Mouse (Mus musculus) midbrain, embryonic 10.5 days (tissue): ENCODE measurements around the gene Csnk1d. TPM values are rescaled to one million over a fixed set of nuclear protein-coding genes. Genes with fewer than 3 reads are reported as not detected.
A peak's percentile ranks its signal among the peaks of the same experiment; 100 is the strongest.

ENCODE experiments used
- DNase-seq: peaks from one replicate; pipeline ENCODE4 v3.0.0-alpha.2; 2017; ENCODE audit warnings: low spot score
- H3K27ac ChIP-seq: fragments of 300-500 bp; sonication (generic); replicated peaks from 2 replicates; pipeline ENCODE4 v1.5.1; 2016; ENCODE audit warnings: mild to moderate bottlenecking
- H3K27me3 ChIP-seq: fragments of 300-500 bp; sonication (generic); 2 replicates; pipeline ENCODE4 v1.6.1; 2016; ENCODE audit warnings: low read depth, mild to moderate bottlenecking; ENCODE audit not compliant: poor library complexity, severe bottlenecking
- H3K36me3 ChIP-seq: fragments of 300-500 bp; sonication (generic); 2 replicates; pipeline ENCODE4 v1.6.1; 2016; ENCODE audit warnings: mild to moderate bottlenecking, moderate library complexity
- H3K4me1 ChIP-seq: fragments of 300-500 bp; sonication (generic); 2 replicates; pipeline ENCODE4 v1.6.1; 2016
- H3K4me3 ChIP-seq: fragments of 300-500 bp; sonication (generic); 2 replicates; pipeline ENCODE4 v1.5.1; 2016; ENCODE audit warnings: mild to moderate bottlenecking, moderate library complexity
- H3K9me3 ChIP-seq: fragments of 300-500 bp; sonication (generic); replicated peaks from 2 replicates; pipeline ENCODE4 v1.6.1; 2016; ENCODE audit warnings: mild to moderate bottlenecking
- WGBS: fragments of 180-500 bp; shearing (Covaris S2); methylation state at CpG from one replicate; pipeline ENCODE4 v1.1.7; 2016; 5-methylcytosine and 5-hydroxymethylcytosine counted together
- polyA plus RNA-seq: library from polyadenylated mRNA; unstranded; fragments of >200 nt; fragmentation: Nextera tagmentation; extraction: Ambion mirVana; gene quantifications from 2 replicates; pipeline ENCODE4 v1.2.1, GENCODE M21; 2016

Csnk1d gene
- polyA plus RNA-seq, 1 experiment from 2014 or later = 120 TPM

DNA sequence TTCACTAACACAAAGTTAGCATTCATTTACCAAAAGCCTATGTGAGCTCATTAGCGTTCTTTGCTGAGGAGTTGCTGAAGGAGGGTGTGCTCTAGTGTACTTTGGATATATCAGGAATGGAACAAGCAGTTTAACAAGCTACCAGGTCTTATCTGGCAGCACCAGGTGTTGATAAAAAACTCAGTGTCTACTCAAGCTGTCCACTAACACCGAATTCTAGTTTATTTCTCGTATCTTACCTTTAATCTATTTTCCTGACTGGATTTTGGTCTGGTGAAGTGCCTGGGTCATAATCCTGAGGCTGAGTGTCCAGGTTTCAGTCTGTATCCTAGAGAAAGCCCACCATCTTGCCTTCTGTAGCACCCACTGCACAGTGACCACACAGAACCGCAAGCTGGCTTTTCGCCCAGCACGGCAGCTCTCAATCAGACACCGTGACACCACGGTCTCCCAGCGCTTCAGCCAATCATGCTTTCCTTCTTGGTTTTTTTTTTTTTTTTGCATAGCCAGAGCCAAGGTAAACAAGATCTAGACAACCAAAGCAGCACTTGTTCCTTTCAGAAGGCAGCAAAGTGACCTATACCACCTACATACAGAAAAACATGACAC lies 10.6 kb downstream of the Csnk1d start:
- no peaks in the 10 kb centered on the region for H3K27me3 ChIP-seq
- WGBS = 96% methylated on average over 9 of the region's 9 CpGs

DNA sequence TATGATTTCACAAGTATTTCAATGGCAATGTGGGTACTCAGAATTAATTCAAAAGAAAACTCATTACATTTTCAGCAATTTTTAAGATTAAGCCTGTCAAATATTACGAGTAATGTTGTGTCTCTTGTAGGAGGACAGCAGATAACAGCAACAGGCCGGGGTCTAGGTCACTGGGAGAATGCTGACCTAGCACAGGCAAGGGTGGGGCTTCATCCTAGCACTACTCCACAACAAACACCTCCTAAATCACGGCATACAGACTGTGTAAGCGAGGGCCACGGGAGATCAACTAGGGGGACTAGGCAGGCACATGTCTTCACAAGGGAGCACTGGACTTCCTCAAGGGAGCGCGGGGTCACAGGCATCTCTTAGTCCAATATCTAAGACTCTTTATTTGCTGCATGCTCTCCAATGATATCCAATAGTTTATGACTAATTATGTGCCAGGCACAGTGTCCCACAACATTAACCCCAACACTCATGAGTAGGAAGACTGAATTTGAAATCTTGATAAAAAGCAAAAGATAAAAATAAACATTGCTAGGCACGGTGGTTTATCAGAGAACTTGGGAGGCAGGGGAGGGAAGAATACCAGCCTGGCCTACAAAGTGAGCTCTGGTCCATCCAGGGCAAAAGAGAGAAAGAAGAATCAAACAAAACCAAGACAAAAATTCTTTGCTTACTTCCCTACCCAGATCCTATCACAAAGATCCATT lies 11.3 kb downstream of the Csnk1d start:
- Histone ChIP-seq H3K4me3 (no peak overlapping the region), H3K27me3 (no peaks in the 10 kb centered on the region), H3K36me3 (peaks cover 99% of the 10 kb centered on the region), H3K9me3 (no peaks in the 10 kb centered on the region), H3K27ac (no peak overlapping the region), H3K4me1 (no peaks in the 10 kb centered on the region)
- no peak for DNase-seq
- WGBS = 93% methylated on average over 8 of the region's 8 CpGs

More for the DNA sequence above, 10.6 kb downstream of the Csnk1d start:
- DNase-seq = no peak
- H3K4me3 ChIP-seq = no peak overlapping the region
- H3K36me3 ChIP-seq = peaks cover 99% of the 10 kb centered on the region
- H3K9me3 ChIP-seq = no peaks in the 10 kb centered on the region
- H3K27ac ChIP-seq = no peak overlapping the region
- no peaks in the 10 kb centered on the region for H3K4me1 ChIP-seq

DNA sequence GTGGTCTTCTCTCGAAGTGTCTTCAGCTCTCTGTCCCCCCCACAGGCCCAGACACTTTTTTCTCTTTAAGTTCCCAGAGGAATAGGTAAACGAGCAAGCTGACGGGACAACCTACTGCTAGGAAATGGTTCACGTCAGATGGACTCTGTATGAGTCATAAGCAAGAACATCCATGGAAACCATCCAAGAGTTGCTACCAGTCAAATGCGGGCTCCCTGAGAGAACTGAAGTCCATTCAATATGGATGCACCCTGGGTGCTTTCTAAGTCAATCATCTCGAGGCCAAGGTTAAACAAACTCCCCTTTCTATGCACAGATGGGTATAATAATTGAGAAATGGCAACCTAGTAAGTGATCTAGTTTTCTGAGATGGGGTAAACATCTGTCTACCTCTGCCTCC lies 17.8 kb downstream of the Csnk1d start:
- H3K4me3 ChIP-seq = no peak overlapping the region
- no peaks in the 10 kb centered on the region for H3K4me1 ChIP-seq
- H3K36me3 ChIP-seq = peaks cover 100% of the 10 kb centered on the region
- H3K9me3 ChIP-seq = no peaks in the 10 kb centered on the region
- H3K27me3 ChIP-seq = no peaks in the 10 kb centered on the region
- WGBS = 90% methylated on average over 6 of the region's 6 CpGs
- DNase-seq = no peak
- no peak overlapping the region for H3K27ac ChIP-seq

DNA sequence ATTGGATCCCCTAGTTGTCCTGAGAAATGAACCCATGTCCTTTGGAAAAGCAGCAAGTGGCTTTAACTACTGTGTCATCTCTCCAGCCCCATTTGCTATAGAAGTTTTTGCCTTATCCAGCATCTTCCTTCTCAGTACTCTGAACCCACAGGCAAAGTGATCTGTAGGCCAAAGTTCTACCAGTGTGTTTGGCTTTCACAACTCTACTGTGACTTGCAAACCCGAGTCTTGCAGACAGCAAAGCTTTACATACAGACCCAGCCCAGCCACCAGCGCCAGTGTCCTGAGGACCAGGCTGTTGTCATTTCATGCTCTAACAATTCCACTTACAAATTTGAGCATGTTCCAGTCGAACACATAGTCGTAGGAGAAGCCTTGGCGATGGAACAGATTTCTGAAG lies 19.9 kb downstream of the Csnk1d start:
- Histone ChIP-seq H3K27me3 (no peaks in the 10 kb centered on the region), H3K4me1 (no peaks in the 10 kb centered on the region), H3K36me3 (peaks cover 100% of the 10 kb centered on the region), H3K27ac (no peak overlapping the region), H3K4me3 (no peak overlapping the region), H3K9me3 (no peaks in the 10 kb centered on the region)
- 96% methylated on average over 5 of the region's 5 CpGs for WGBS
- DNase-seq = no peak

DNA sequence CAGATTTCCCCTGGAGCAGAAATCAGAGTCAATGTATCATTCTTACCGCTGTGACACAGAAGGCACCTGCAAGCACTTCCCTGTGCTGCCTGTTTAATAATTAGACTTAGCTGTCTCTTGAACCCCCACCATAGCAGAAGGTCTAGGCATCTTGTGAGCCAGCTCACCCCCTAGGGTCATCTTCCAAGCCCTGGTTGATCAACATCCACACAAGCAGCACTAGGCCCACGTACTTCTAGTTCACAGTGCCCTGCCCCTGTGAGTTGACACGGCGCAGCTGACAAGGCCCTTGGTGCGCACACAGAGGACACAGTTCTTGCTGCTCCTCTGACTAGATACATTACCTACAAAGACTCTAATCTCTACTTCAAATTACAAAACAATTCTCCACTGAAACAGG lies 21.4 kb downstream of the Csnk1d start:
- DNase-seq = no peak
- Histone ChIP-seq H3K27me3 (no peaks in the 10 kb centered on the region), H3K27ac (no peak overlapping the region), H3K36me3 (peaks cover 100% of the 10 kb centered on the region), H3K4me3 (no peak overlapping the region), H3K9me3 (no peaks in the 10 kb centered on the region), H3K4me1 (peaks cover 2% of the 10 kb centered on the region)
- 98% methylated on average over 5 of the region's 5 CpGs for WGBS

DNA sequence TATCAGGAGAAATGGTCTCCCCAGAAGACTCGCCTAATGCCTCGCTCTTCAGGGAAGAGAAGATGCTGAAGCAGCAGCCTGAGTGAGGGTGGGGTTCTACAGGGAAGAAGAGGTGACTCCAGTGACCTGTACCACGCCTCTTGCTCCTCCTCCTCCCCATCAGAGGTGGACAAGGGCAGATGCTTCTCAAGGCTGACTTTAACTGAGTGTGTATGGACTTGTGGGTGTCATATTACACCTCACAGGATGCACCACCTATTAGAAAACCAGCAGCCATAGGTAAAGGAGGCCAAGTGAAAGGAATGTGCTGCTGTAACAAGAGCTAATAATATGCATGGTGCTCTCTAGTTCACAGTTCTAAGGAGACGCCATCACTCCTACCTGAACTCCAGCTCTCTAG lies 25.5 kb downstream of the Csnk1d start:
- no peak overlapping the region for H3K27ac ChIP-seq
- H3K4me1 ChIP-seq = peaks cover 8% of the 10 kb centered on the region
- no peak overlapping the region for H3K4me3 ChIP-seq
- H3K27me3 ChIP-seq = no peaks in the 10 kb centered on the region
- no peaks in the 10 kb centered on the region for H3K9me3 ChIP-seq
- DNase-seq = no peak
- WGBS = 88% methylated on average over 4 of the region's 4 CpGs
- peaks cover 100% of the 10 kb centered on the region for H3K36me3 ChIP-seq

DNA sequence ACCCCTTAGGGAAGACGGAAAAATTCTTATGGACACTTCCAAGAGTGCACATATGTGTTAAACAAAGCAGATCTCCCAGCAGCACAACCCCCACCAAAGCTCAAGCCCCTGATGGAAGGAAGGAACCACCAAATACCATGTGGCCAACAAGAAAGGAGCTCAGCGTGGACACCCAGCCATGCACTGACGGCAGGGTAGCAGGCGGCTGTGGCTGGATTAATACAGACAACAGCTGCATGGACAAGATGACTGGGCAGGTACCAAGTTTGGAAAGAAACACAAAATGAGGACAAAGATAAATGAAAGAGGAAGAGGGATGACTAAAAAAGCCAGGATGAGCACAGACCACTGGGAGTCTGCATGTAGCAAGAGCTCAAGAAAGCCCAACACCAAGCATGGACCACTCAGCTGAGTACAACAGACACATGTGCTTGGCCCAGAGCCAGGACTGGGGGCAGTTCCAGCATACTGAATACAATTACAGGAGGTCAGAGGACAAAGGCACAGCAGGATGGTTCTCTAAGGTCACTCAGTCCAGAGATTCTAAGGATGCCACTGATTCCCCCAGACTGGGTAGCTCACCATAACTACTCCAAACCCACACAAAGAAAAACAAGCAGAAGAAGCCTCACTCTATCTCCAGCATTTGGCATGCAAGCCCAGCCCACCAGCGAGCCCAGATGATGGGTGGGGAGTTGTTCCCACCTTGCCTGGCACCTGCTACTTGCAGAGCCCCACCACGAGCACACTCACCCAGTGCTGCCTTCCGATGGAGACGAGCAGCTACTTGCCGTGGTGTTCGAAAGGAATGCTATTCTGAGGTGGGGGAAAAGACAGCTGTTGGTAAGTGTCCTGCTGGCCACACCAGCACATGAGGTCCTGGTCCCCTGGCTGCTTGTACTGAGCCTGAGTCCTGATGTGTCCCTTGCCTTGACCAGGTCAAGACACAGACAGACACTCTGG lies 26.7 kb downstream of the Csnk1d start:
- no peak overlapping the region for H3K4me3 ChIP-seq
- peaks cover 8% of the 10 kb centered on the region for H3K4me1 ChIP-seq
- DNase-seq = no peak
- H3K27ac ChIP-seq = no peak overlapping the region
- H3K36me3 ChIP-seq = peaks cover 100% of the 10 kb centered on the region
- 89% methylated on average over 10 of the region's 10 CpGs for WGBS
- no peaks in the 10 kb centered on the region for H3K9me3 ChIP-seq
- no peaks in the 10 kb centered on the region for H3K27me3 ChIP-seq

DNA sequence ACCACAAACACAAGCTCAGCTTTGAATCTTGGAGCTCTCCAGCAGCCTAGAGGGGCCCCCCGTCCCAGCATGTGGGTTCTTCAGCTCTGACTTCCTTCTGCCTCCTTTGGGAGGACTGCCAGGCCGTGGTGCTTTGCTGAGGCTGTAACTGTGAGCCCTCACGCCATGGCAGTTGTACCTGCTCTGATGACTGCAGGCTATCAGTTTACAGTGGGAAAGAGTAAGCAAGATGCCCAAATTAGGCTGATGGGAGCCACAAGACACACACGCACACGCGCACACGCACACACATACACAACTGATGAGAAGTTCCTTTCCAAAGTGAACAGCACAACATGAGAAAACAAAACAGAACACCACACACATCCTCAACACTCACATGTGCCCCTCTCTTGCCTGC lies 28.2 kb downstream of the Csnk1d start:
- H3K27ac ChIP-seq = no peak overlapping the region
- no peaks in the 10 kb centered on the region for H3K27me3 ChIP-seq
- H3K4me1 ChIP-seq = peaks cover 11% of the 10 kb centered on the region
- H3K4me3 ChIP-seq = no peak overlapping the region
- H3K36me3 ChIP-seq = peaks cover 100% of the 10 kb centered on the region
- 96% methylated on average over 7 of the region's 7 CpGs for WGBS
- no peak for DNase-seq
- H3K9me3 ChIP-seq = no peaks in the 10 kb centered on the region

DNA sequence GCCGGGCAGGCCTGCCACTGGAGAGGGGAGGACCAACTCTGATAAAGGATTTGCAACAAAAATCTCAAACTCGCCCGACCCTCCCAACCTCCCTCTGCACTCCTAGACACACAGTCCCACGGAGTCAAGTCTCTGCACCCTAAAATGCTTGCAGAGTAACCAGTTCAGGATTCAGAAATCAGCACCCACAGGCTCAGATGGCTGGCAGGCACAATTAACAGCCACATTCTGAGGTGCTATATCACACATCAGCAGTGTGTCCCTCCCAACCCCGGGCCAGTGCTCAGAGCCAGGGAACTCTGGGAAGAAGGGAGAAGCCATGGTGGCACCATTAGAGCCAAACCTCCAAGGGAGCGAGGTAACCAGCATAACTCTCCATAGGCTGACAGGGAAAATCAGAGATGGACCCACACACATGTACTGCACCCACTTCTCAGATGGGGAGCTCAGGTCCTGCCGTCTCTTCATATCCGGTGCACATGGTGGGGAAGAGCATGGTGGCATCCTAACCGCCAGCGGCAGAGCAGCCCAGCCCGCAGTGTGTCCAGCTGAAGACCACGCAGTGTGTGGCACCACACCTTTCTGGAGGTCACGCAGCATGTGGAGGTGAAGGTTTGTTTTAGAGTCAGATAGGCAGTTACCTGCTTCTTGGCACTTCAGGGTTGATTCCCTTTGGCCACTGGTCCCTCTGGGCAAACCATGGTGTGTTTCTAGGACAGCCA lies 28.9 kb downstream of the Csnk1d start:
- Histone ChIP-seq H3K27me3 (no peaks in the 10 kb centered on the region), H3K36me3 (peaks cover 100% of the 10 kb centered on the region), H3K9me3 (no peaks in the 10 kb centered on the region), H3K4me3 (no peak overlapping the region), H3K4me1 (peaks cover 14% of the 10 kb centered on the region), H3K27ac (no peak overlapping the region)
- no peak for DNase-seq
- WGBS = 95% methylated on average over 13 of the region's 13 CpGs

DNA sequence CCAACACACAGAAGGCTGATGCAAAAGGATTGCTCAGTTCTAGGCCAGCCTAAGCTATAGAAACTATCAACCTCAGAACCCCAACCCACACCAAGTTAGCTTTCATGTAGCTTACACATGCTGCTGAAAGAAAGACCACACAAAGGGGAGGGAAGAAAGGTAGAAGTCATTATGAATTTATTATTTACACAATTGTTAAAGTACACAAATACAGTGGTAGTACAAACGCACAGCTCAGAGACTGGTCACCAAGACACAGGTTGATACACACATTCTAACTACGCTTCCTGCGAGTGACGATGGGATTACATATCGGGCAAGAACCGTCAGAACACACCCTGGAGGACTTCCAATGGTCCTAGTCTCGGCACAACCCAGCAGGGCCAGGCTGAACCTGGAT lies 29.5 kb downstream of the Csnk1d start:
- WGBS = 89% methylated on average over 7 of the region's 7 CpGs
- peaks cover 100% of the 10 kb centered on the region for H3K36me3 ChIP-seq

DNA sequence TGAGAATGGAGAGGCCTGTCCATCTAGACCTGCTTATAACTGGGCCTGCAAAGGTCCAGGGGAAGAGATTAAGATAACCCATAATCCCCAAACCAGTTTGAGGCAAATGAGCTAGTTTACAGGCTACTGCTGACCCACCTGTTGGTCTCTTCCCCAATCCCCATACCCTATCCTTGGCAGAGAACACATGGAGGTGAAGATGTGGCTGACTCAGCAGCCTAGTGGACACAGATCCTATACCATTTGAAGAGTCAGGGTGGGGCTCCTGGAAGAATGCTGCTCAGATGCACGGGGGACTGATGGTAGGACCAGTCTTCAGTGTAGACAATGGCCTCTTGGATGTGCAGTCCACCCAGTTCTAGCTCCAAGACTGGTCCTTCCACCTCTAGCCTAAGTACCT lies 30.9 kb downstream of the Csnk1d start:
- peaks cover 100% of the 10 kb centered on the region for H3K36me3 ChIP-seq
- H3K4me3 ChIP-seq = no peak overlapping the region
- WGBS = 56% methylated on average over 1 of the region's 1 CpGs
- 0 out of 2 replicates have a peak overlapping the region, but pooled peaks have one; percentile 23 for H3K27ac ChIP-seq
- H3K4me1 ChIP-seq = peaks cover 14% of the 10 kb centered on the region
- no peak for DNase-seq
- no peaks in the 10 kb centered on the region for H3K27me3 ChIP-seq
- no peaks in the 10 kb centered on the region for H3K9me3 ChIP-seq

More for the DNA sequence above, 29.5 kb downstream of the Csnk1d start:
- DNase-seq = no peak
- H3K4me3 ChIP-seq = no peak overlapping the region
- peaks cover 14% of the 10 kb centered on the region for H3K4me1 ChIP-seq
- no peaks in the 10 kb centered on the region for H3K9me3 ChIP-seq
- H3K27me3 ChIP-seq = no peaks in the 10 kb centered on the region
- no peak overlapping the region for H3K27ac ChIP-seq

DNA sequence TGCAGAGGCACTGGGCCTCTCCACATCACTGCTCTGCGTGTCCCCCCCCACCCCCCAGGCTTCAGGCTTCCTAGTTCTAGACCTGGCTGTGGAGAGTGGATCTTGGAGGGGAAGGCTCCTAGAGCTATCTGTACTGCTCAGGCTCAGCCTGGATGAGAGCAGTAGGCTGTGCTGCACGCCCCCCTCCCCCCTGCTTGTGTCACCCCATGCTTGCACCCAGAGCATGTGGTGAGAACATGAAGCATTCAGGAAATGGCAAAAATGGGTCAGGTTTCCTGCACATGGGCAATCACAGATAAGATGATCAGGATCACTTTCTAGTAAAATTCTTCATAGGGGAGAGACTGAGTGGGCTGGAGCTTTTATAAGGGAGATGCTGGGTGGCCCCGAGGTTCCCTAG lies 31.6 kb downstream of the Csnk1d start:
- Histone ChIP-seq H3K27ac (no peak overlapping the region), H3K27me3 (no peaks in the 10 kb centered on the region), H3K36me3 (peaks cover 100% of the 10 kb centered on the region), H3K4me3 (no peak overlapping the region), H3K4me1 (peaks cover 11% of the 10 kb centered on the region), H3K9me3 (no peaks in the 10 kb centered on the region)
- WGBS = 78% methylated on average over 3 of the region's 3 CpGs
- no peak for DNase-seq
